Mouse (Mus musculus) CD4-positive, CD25-positive, alpha-beta regulatory T cell, adult 4 months (primary cell): Measurements from ENCODE around the gene Zfp263. TPM values are rescaled to one million over a fixed set of nuclear protein-coding genes. Genes with fewer than 3 reads are reported as not detected.

Experiments
- ATAC-seq: one replicate; pipeline ENCODE4 v1.8.0; 2017
- polyA plus RNA-seq, 2 experiments: library from polyadenylated mRNA; unstranded; fragments of 100-300 nt; shearing (Covaris generic); gene quantifications; one replicate each; pipeline ENCODE4 v1.2.1; 2017

Zfp263 gene
- polyA plus RNA-seq, result 100 to 1,000 TPM in 1 of 2 experiments, 10 to 100 TPM in 1; 89.9 to 185 TPM

- peak; percentile 91 for ATAC-seq
These were observed at the start of gene Zfp263 for GRCm38 (mm10) chr16:3743503-3744185. Zfp263 (plus strand) TSS chr16:3744093.

GRCm38 (mm10) chr16:3699281-3699680, 44.6 kb upstream of the Zfp263 start:
- ATAC-seq, result no peak

DNA sequence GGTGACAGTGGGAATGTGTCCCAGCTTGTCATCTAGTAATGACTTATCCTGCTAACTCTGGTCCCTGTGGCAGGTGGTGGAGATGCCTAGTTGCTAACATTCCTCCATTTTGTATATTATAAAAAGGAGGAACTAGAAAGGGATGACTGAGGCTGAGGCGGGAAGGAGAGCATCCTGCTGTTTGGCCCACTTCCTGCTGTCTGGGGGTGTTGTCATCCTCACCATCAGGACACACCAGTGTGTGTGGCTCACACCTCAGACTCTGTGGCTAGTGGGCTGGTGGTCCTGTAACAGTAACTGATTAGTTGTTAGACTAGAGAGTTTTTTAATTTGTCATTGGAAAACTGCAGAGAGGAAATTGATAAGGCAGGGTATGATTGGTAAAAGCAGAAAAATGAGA, 43.0 kb upstream of the Zfp263 start:
- ATAC-seq, result no peak

DNA sequence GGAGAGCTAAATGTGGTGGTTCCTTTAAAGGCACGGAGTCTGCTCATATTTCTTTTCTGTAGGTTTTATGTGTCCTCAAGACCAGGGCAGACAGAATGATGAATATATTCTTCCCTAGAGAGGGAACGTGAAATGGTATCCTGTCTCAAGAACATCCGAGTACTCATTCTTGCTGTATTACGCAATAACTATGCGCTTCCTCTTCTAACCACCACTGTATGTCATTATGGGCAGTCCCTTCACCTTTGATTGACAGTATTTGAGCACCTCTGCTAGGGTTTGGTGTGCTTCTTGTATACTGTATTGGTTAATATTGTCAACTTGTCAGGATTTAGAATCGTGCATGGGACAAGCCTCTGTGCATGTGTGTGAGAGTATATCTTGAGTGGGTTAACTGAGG, 37.2 kb upstream of the Zfp263 start:
- ATAC-seq, result no peak

GRCm38 (mm10) chr16:3714731-3715130, 29.2 kb upstream of the Zfp263 start:
- ATAC-seq, result no peak

GRCm38 (mm10) chr16:3717980-3718379, 25.9 kb upstream of the Zfp263 start, which contains the start of gene Mefv:
Mefv (minus strand) TSS chr16:3718097.
- no peak for ATAC-seq

- ATAC-seq, result peak; percentile 90
These were observed 20.7 kb upstream of the Zfp263 start for GRCm38 (mm10) chr16:3723231-3723630.

GRCm38 (mm10) chr16:3727980-3728720, 15.7 kb upstream of the Zfp263 start:
- no peak for ATAC-seq

- no peak for ATAC-seq
These were observed 11.3 kb upstream of the Zfp263 start for GRCm38 (mm10) chr16:3732612-3733011.

DNA sequence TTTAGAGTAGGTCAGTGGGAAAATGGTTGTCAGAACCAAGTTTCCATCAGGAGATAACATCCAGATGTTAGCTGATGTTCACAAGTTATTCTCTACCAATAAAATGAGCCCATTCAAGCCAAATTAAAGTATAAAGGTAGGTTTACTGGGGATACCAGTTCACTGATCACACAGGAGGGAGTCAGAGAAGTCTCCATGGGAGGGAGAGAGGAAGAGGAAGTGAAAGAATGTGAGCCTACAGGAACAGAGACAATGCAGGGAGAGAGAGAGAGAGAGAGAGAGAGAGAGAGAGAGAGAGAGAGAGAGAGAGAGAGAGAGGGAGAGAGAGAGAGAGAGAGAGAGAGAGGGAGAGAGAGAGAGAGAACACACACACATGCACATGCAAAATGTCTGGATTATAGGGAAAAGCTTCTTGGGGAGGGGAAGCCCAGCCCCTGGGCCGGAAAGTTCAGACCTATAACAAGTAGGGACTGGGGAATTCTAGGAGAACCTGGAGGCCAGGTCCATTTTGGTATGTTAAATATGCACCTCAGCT, 10.6 kb upstream of the Zfp263 start:
- ATAC-seq, result no peak

GRCm38 (mm10) chr16:3742466-3742865, 1.4 kb upstream of the Zfp263 start:
- ATAC-seq, result no peak

DNA sequence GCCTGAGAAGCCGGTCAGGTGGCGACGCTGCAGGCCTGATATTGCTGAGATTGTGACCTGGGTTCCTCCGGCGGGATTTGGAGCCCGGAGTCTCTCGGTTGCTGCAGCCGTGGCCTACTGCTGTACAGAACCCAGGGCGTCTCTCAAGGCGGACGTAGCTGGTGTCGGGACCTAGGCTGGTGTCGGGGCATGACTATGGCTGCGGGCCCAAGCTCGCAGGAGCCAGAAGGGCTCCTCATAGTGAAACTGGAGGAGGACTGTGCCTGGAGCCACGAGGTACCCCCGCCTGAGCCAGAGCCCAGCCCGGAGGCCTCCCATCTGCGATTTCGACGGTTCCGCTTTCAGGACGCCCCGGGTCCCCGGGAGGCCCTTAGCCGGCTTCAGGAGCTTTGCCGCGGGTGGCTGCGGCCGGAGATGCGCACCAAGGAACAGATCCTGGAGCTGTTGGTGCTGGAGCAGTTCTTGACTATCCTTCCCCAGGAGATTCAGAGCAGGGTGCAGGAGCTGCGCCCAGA, 350 bp downstream of the Zfp263 start:
- ATAC-seq, result peak; percentile 40

DNA sequence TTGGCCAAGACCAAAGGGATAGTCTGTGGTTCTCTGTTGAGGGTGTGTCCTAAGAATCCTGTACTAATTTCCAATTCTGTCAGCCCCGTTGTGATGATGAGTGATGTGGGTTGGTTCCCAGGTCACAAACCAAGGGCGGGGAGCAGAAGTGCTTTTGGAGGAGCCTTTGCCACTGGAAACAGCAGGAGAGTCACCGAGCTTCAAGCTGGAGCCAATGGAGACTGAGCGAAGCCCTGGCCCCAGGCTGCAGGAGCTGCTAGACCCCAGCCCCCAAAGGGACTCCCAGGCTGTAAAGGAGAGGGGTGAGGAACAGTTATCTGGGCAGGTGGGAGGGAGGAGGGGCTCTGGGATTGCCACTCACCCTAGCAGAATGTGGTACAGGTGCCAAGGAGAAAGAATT, 1.8 kb downstream of the Zfp263 start:
- no peak for ATAC-seq

- ATAC-seq, result no peak
These were observed 5.1 kb downstream of the Zfp263 start for GRCm38 (mm10) chr16:3748976-3749375.

GRCm38 (mm10) chr16:3771603-3772002, 27.7 kb downstream of the Zfp263 start:
- no peak for ATAC-seq

DNA sequence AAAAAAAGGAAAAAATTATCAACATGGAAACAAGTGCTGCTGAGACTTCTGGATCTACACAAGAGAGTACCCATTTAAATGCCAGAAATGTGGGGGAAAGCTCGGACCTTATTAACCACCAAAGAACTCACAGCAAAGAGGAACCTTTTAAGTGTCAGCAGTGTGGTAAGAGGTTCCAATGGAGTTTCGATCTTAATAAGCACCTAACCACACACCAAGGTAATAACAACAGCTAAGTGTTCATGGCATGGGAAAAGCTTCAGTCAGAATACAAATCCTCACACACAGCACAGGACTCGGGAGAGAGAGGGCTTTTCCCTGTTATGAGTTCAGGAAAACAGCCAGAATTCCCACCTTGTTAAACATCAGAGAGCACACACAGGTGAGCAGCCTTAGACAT, 32.5 kb downstream of the Zfp263 start:
- peak; percentile 41 for ATAC-seq

DNA sequence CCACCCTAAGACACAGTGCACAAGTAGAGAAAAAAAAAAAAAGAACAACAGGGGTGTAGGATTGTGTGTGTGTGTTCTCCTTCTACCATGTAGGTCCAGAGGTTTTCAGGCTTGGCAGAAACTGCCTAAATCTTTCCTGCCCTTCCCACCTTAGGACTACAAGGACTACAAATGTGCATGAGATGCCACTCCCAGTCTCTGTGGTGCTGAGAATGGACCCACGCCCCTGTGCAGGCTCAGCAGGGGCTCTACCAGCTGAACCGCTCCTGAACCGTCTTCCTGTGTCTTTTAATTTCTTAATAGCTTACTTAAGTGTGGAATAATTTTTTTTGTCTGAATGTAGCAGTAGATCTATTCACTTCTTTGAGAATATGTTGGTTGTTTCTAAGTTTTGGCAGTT, 34.1 kb downstream of the Zfp263 start:
- no peak for ATAC-seq

GRCm38 (mm10) chr16:3781237-3781636, 37.3 kb downstream of the Zfp263 start:
- ATAC-seq, result no peak

DNA sequence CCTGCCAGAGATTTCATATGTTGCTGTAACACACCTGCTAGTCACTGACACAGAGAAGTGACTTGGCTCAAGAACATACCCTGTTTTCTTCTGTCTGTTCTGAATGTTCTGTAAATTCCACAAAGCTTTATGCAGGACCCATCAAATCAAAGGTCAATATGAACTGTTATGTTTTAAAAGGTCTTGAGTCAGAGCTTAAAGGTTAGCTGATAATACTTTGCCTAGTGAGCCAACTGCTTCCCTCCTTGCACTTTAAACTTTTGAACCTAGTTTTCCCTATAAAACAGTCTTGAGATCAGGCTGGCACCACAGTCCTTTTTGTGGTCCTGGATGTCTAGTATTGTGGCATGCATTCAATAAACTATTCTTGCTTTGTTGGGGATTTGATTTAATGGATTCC, 44.5 kb downstream of the Zfp263 start:
- ATAC-seq, result no peak
